Mouse (Mus musculus) kidney, embryonic 15.5 days (tissue): ENCODE measurements around the gene Cntln. TPM values are rescaled to one million over a fixed set of nuclear protein-coding genes. Genes with fewer than 3 reads are reported as not detected.

Experiments
- ATAC-seq: fragments of 200-750 bp; cut with Nextera tagmentation; replicated peaks from 2 replicates; pipeline ENCODE4 v1.8.0; 2017; ENCODE audit warnings: moderate TSS enrichment; ENCODE audit not compliant: low FRiP score
- H3K27ac ChIP-seq: fragments of 300-500 bp; sonication (generic); 2 replicates; pipeline ENCODE4 v1.5.1; 2015; ENCODE audit warnings: mild to moderate bottlenecking, inconsistent platforms
- H3K27me3 ChIP-seq: fragments of 300-500 bp; sonication (generic); 2 replicates; pipeline ENCODE4 v1.6.1; 2015; ENCODE audit warnings: inconsistent platforms
- H3K36me3 ChIP-seq: fragments of 300-500 bp; sonication (generic); 2 replicates; pipeline ENCODE4 v1.6.1; 2015; ENCODE audit warnings: inconsistent platforms
- H3K4me1 ChIP-seq: fragments of 300-500 bp; sonication (generic); 2 replicates; pipeline ENCODE4 v1.6.1; 2015; ENCODE audit warnings: inconsistent platforms
- H3K4me2 ChIP-seq: fragments of 300-500 bp; sonication (generic); 2 replicates; pipeline ENCODE4 v1.6.1; 2015; ENCODE audit warnings: moderate library complexity, mild to moderate bottlenecking, inconsistent platforms
- H3K4me3 ChIP-seq: fragments of 300-500 bp; sonication (generic); replicated peaks from 2 replicates; pipeline ENCODE4 v1.5.1; 2015; ENCODE audit warnings: mild to moderate bottlenecking, inconsistent platforms
- H3K9ac ChIP-seq: fragments of 300-500 bp; sonication (generic); 2 replicates; pipeline ENCODE4 v1.6.1; 2015; ENCODE audit warnings: mild to moderate bottlenecking, inconsistent platforms
- H3K9me3 ChIP-seq: fragments of 300-500 bp; sonication (generic); replicated peaks from 2 replicates; pipeline ENCODE4 v1.6.1; 2016; ENCODE audit warnings: inconsistent platforms
- WGBS: fragments of 180-500 bp; shearing (Covaris S2); methylation state at CpG from one replicate; pipeline ENCODE4 v1.1.7; 2015; ENCODE audit warnings: mixed read lengths; 5-methylcytosine and 5-hydroxymethylcytosine counted together
- polyA plus RNA-seq: library from polyadenylated mRNA; unstranded; fragments of >200 nt; fragmentation: Nextera tagmentation; extraction: Ambion mirVana; gene quantifications from 2 replicates; pipeline ENCODE4 v1.2.1, GENCODE M21; 2015

Cntln gene
- polyA plus RNA-seq, 1 experiment from 2014 or later: 10.2 TPM

GRCm38 (mm10) chr4:84942651-84943050, 58.5 kb downstream of the Cntln start:
- Histone ChIP-seq H3K36me3 (no peaks in the 10 kb centered on the region), H3K4me1 (0 out of 2 replicates have a peak, but pooled peaks cover 2% of the 10 kb centered on the region), H3K4me2 (no peak overlapping the region), H3K27ac (no peak overlapping the region), H3K9ac (no peak overlapping the region), H3K27me3 (no peaks in the 10 kb centered on the region), H3K4me3 (no peak overlapping the region), H3K9me3 (no peaks in the 10 kb centered on the region)
- WGBS: 86% methylated on average over 2 of the region's 2 CpGs
- no peak for ATAC-seq

- no peaks in the 10 kb centered on the region for H3K36me3 ChIP-seq
- H3K9me3 ChIP-seq: no peaks in the 10 kb centered on the region
- 0 out of 2 replicates have a peak, but pooled peaks cover 2% of the 10 kb centered on the region for H3K4me1 ChIP-seq
- ATAC-seq: no peak
- H3K9ac ChIP-seq: no peak overlapping the region
- no peak overlapping the region for H3K27ac ChIP-seq
- H3K27me3 ChIP-seq: no peaks in the 10 kb centered on the region
- 85% methylated on average over 4 of the region's 4 CpGs for whole genome bisulfite sequencing
- no peak overlapping the region for H3K4me3 ChIP-seq
- H3K4me2 ChIP-seq: no peak overlapping the region
Measured at GRCm38 (mm10) chr4:84944100-84944499, 60.0 kb downstream of the Cntln start.

DNA sequence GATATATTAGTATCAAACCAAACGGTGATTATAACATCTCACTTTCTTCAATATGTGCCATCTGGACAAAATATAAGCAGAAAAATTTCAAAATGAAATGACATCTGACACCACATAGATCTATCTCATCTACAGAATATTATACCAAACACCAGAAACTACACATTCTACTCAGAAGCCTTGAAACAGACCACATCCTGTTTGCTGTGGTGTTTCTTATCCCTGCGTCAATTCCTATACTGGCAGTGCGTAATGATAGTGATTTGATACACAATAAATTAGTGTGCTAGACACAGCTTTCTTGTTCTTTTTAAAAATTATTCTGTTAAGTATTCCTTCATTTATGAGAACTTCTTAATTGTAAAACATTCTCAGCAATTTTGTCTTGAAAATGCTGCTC, 62.3 kb downstream of the Cntln start:
- Histone ChIP-seq H3K4me2 (no peak overlapping the region), H3K9me3 (no peaks in the 10 kb centered on the region), H3K27ac (no peak overlapping the region), H3K4me3 (no peak overlapping the region), H3K9ac (no peak overlapping the region), H3K36me3 (no peaks in the 10 kb centered on the region), H3K4me1 (0 out of 2 replicates have a peak, but pooled peaks cover 2% of the 10 kb centered on the region), H3K27me3 (no peaks in the 10 kb centered on the region)
- 87% methylated on average over 3 of the region's 3 CpGs for WGBS
- no peak for ATAC-seq

- Histone ChIP-seq H3K27me3 (no peaks in the 10 kb centered on the region), H3K9me3 (no peaks in the 10 kb centered on the region), H3K4me2 (no peak overlapping the region), H3K4me1 (no peaks in the 10 kb centered on the region), H3K36me3 (no peaks in the 10 kb centered on the region), H3K4me3 (no peak overlapping the region), H3K9ac (no peak overlapping the region), H3K27ac (no peak overlapping the region)
- WGBS: 83% methylated on average over 7 of the region's 7 CpGs
- ATAC-seq: no peak
Measured at GRCm38 (mm10) chr4:84976875-84977646, 93.0 kb downstream of the Cntln start.

- Histone ChIP-seq H3K27me3 (no peaks in the 10 kb centered on the region), H3K36me3 (no peaks in the 10 kb centered on the region), H3K4me1 (no peaks in the 10 kb centered on the region), H3K4me2 (no peak overlapping the region), H3K4me3 (no peak overlapping the region), H3K9me3 (no peaks in the 10 kb centered on the region), H3K9ac (no peak overlapping the region), H3K27ac (no peak overlapping the region)
- 76% methylated on average over 10 of the region's 10 CpGs for WGBS
- ATAC-seq: no peak
Measured at GRCm38 (mm10) chr4:84995520-84996348, 111.6 kb downstream of the Cntln start.

DNA sequence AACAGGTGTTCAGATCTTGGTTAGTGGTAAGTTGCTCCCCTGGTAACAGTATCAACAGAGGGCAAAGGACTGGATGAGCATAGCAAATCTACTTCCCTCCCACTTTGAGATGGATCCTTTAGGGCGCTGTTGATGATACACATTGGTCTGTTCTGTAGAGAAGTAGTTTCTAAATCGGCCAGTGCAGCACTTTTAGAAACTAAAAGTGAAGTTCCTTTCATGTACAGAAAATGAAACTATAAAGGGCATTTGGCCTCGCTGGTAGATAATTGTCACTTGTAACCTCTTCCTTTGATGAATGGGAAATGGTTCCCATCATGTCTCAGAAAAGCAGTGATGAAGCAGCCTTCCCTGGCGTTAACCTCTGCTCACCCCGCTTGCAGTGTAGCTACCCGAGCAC, 121.5 kb downstream of the Cntln start:
- H3K27ac ChIP-seq: no peak overlapping the region
- no peak for ATAC-seq
- no peaks in the 10 kb centered on the region for H3K36me3 ChIP-seq
- 80% methylated on average over 6 of the region's 6 CpGs for WGBS
- no peak overlapping the region for H3K4me3 ChIP-seq
- no peaks in the 10 kb centered on the region for H3K9me3 ChIP-seq
- H3K27me3 ChIP-seq: no peaks in the 10 kb centered on the region
- H3K9ac ChIP-seq: no peak overlapping the region
- no peak overlapping the region for H3K4me2 ChIP-seq
- H3K4me1 ChIP-seq: no peaks in the 10 kb centered on the region

GRCm38 (mm10) chr4:85006789-85007188, 122.7 kb downstream of the Cntln start:
- no peaks in the 10 kb centered on the region for H3K36me3 ChIP-seq
- WGBS: 86% methylated on average over 3 of the region's 3 CpGs
- no peak overlapping the region for H3K27ac ChIP-seq
- H3K9ac ChIP-seq: no peak overlapping the region
- H3K4me2 ChIP-seq: no peak overlapping the region
- ATAC-seq: no peak
- H3K4me3 ChIP-seq: no peak overlapping the region
- H3K9me3 ChIP-seq: no peaks in the 10 kb centered on the region
- no peaks in the 10 kb centered on the region for H3K27me3 ChIP-seq
- no peaks in the 10 kb centered on the region for H3K4me1 ChIP-seq

- H3K4me1 ChIP-seq: no peaks in the 10 kb centered on the region
- no peaks in the 10 kb centered on the region for H3K27me3 ChIP-seq
- no peak overlapping the region for H3K4me2 ChIP-seq
- H3K4me3 ChIP-seq: no peak overlapping the region
- H3K27ac ChIP-seq: no peak overlapping the region
- H3K9ac ChIP-seq: no peak overlapping the region
- no peaks in the 10 kb centered on the region for H3K36me3 ChIP-seq
- no peak for ATAC-seq
- no peaks in the 10 kb centered on the region for H3K9me3 ChIP-seq
Measured at GRCm38 (mm10) chr4:85010846-85011245, 126.7 kb downstream of the Cntln start.

DNA sequence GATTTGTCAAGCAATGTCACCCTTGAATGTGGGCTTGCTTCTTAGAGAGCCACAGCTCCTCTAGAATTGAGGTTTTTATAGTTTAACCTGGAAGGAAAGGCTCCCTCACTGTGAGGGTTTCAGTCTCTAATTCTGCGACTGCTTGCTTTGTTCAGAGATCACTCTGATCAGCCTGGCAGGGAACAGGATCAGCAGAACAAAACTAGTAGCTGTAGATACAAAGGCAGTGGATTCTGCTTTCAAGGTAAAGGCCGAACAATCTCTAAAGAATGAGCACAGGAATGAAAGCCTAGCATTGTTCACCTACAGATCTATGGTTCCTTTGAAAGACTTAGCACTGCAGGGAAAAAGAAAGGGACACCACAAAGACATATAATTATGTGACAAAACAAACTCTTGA, 161.6 kb downstream of the Cntln start:
- WGBS: 70% methylated on average over 2 of the region's 2 CpGs
- Histone ChIP-seq H3K27me3 (no peaks in the 10 kb centered on the region), H3K9me3 (no peaks in the 10 kb centered on the region), H3K4me3 (no peak overlapping the region), H3K36me3 (no peaks in the 10 kb centered on the region), H3K4me2 (no peak overlapping the region), H3K4me1 (no peaks in the 10 kb centered on the region), H3K9ac (no peak overlapping the region), H3K27ac (no peak overlapping the region)
- ATAC-seq: no peak

GRCm38 (mm10) chr4:85049933-85050553, 165.9 kb downstream of the Cntln start:
- WGBS: 75% methylated on average over 8 of the region's 8 CpGs

GRCm38 (mm10) chr4:85054616-85055015, 170.5 kb downstream of the Cntln start:
- 78% methylated on average over 1 of the region's 1 CpGs for WGBS
- Histone ChIP-seq H3K4me1 (no peaks in the 10 kb centered on the region), H3K36me3 (no peaks in the 10 kb centered on the region), H3K9ac (no peak overlapping the region), H3K4me2 (no peak overlapping the region), H3K27ac (no peak overlapping the region), H3K9me3 (no peaks in the 10 kb centered on the region), H3K4me3 (no peak overlapping the region), H3K27me3 (no peaks in the 10 kb centered on the region)
- no peak for ATAC-seq

More at GRCm38 (mm10) chr4:85049933-85050553, 165.9 kb downstream of the Cntln start:
- H3K4me2 ChIP-seq: no peak overlapping the region
- H3K4me3 ChIP-seq: no peak overlapping the region
- H3K9me3 ChIP-seq: no peaks in the 10 kb centered on the region
- no peaks in the 10 kb centered on the region for H3K36me3 ChIP-seq
- H3K4me1 ChIP-seq: no peaks in the 10 kb centered on the region
- ATAC-seq: no peak
- H3K27me3 ChIP-seq: no peaks in the 10 kb centered on the region
- no peak overlapping the region for H3K27ac ChIP-seq
- H3K9ac ChIP-seq: no peak overlapping the region

- H3K4me3 ChIP-seq: no peak overlapping the region
Measured at GRCm38 (mm10) chr4:85059598-85059997, 175.5 kb downstream of the Cntln start.

More at GRCm38 (mm10) chr4:85059598-85059997, 175.5 kb downstream of the Cntln start:
- Histone ChIP-seq H3K27ac (no peak overlapping the region), H3K9me3 (no peaks in the 10 kb centered on the region), H3K36me3 (no peaks in the 10 kb centered on the region), H3K4me2 (no peak overlapping the region), H3K9ac (no peak overlapping the region), H3K4me1 (no peaks in the 10 kb centered on the region), H3K27me3 (no peaks in the 10 kb centered on the region)
- ATAC-seq: no peak
- 85% methylated on average over 2 of the region's 2 CpGs for WGBS
